Mouse (Mus musculus): ENCODE data around the gene Klk9. TPM values are rescaled to one million over a fixed set of nuclear protein-coding genes. Genes with fewer than 3 reads are reported as not detected.

Klk9 gene
- not detected in 2 replicates for polyA plus RNA-seq (2011; ENCODE audit: insufficient read length, low read depth, missing spikeins)

- Histone ChIP-seq H3K27ac (ENCODE audit: insufficient read depth, low read length) (no peak within 1 kb of the TSS), H3K4me1 (ENCODE audit: control insufficient read depth, insufficient read depth, low read length) (peaks cover 4% of the 10 kb centered on the region), H3K4me3 (ENCODE audit: insufficient read depth, low read length) (no peak within 1 kb of the TSS)
- TF ChIP-seq CTCF (IDR thresholded peaks at IDR 0.05; ENCODE audit: borderline replicate concordance, insufficient read depth, low read length) = no peak
- no peak for TF ChIP-seq POLR2A (IDR thresholded peaks at IDR 0.05; ENCODE audit: low read depth, low read length)
Measured at GRCm38 (mm10) chr7:43791591-43791990, at the start of gene Klk9. Klk9 (plus strand) TSS chr7:43791891.

GRCm38 (mm10) chr7:43747788-43748187 is 43.9 kb upstream of the Klk9 start:
- Histone ChIP-seq H3K27ac (ENCODE audit: insufficient read depth, low read length) (no peak overlapping the region), H3K4me1 (ENCODE audit: control insufficient read depth, insufficient read depth, low read length) (no peaks in the 10 kb centered on the region), H3K4me3 (ENCODE audit: insufficient read depth, low read length) (no peak overlapping the region)
- TF ChIP-seq POLR2A (IDR thresholded peaks at IDR 0.05; ENCODE audit: low read depth, low read length) (no peak), CTCF (IDR thresholded peaks at IDR 0.05; ENCODE audit: borderline replicate concordance, insufficient read depth, low read length) (no peak)

- Histone ChIP-seq H3K27ac (ENCODE audit: insufficient read depth, low read length) (no peak overlapping the region), H3K4me1 (ENCODE audit: control insufficient read depth, insufficient read depth, low read length) (no peaks in the 10 kb centered on the region), H3K4me3 (ENCODE audit: insufficient read depth, low read length) (no peak overlapping the region)
- TF ChIP-seq POLR2A (IDR thresholded peaks at IDR 0.05; ENCODE audit: low read depth, low read length) (no peak), CTCF (IDR thresholded peaks at IDR 0.05; ENCODE audit: borderline replicate concordance, insufficient read depth, low read length) (no peak)
Measured at GRCm38 (mm10) chr7:43752806-43753205, 38.9 kb upstream of the Klk9 start.

GRCm38 (mm10) chr7:43766484-43766883 is 25.2 kb upstream of the Klk9 start:
- Histone ChIP-seq H3K4me3 (ENCODE audit: insufficient read depth, low read length) (no peak overlapping the region), H3K27ac (ENCODE audit: insufficient read depth, low read length) (no peak overlapping the region), H3K4me1 (ENCODE audit: control insufficient read depth, insufficient read depth, low read length) (no peaks in the 10 kb centered on the region)
- TF ChIP-seq POLR2A (IDR thresholded peaks at IDR 0.05; ENCODE audit: low read depth, low read length) (no peak), CTCF (IDR thresholded peaks at IDR 0.05; ENCODE audit: borderline replicate concordance, insufficient read depth, low read length) (no peak)

- no peak within 1 kb of the TSS for H3K27ac ChIP-seq (ENCODE audit: insufficient read depth, low read length)
Measured at GRCm38 (mm10) chr7:43768597-43768996, 23.1 kb upstream of the Klk9 start, which contains the start of gene Klk12. Klk12 (plus strand) TSS chr7:43768897.

GRCm38 (mm10) chr7:43769636-43770035 is 22.1 kb upstream of the Klk9 start:
- Histone ChIP-seq H3K27ac (ENCODE audit: insufficient read depth, low read length) (no peak overlapping the region), H3K4me1 (ENCODE audit: control insufficient read depth, insufficient read depth, low read length) (no peaks in the 10 kb centered on the region), H3K4me3 (ENCODE audit: insufficient read depth, low read length) (no peak overlapping the region)
- TF ChIP-seq POLR2A (IDR thresholded peaks at IDR 0.05; ENCODE audit: low read depth, low read length) = no peak
- TF ChIP-seq CTCF (IDR thresholded peaks at IDR 0.05; ENCODE audit: borderline replicate concordance, insufficient read depth, low read length) = no peak

More at GRCm38 (mm10) chr7:43768597-43768996, 23.1 kb upstream of the Klk9 start, which contains the start of gene Klk12:
- Histone ChIP-seq H3K4me3 (ENCODE audit: insufficient read depth, low read length) (no peak within 1 kb of the TSS), H3K4me1 (ENCODE audit: control insufficient read depth, insufficient read depth, low read length) (no peaks in the 10 kb centered on the region)
- TF ChIP-seq POLR2A (IDR thresholded peaks at IDR 0.05; ENCODE audit: low read depth, low read length) (no peak), CTCF (IDR thresholded peaks at IDR 0.05; ENCODE audit: borderline replicate concordance, insufficient read depth, low read length) (no peak)

- no peaks in the 10 kb centered on the region for H3K4me1 ChIP-seq (ENCODE audit: control insufficient read depth, insufficient read depth, low read length)
- TF ChIP-seq POLR2A (IDR thresholded peaks at IDR 0.05; ENCODE audit: low read depth, low read length) = no peak
- no peak for TF ChIP-seq CTCF (IDR thresholded peaks at IDR 0.05; ENCODE audit: borderline replicate concordance, insufficient read depth, low read length)
- no peak overlapping the region for H3K4me3 ChIP-seq (ENCODE audit: insufficient read depth, low read length)
- H3K27ac ChIP-seq (ENCODE audit: insufficient read depth, low read length) = no peak overlapping the region
Measured at GRCm38 (mm10) chr7:43770701-43771100, 21.0 kb upstream of the Klk9 start.

GRCm38 (mm10) chr7:43771916-43772315 is 19.8 kb upstream of the Klk9 start:
- TF ChIP-seq POLR2A (IDR thresholded peaks at IDR 0.05; ENCODE audit: low read depth, low read length) (no peak), CTCF (IDR thresholded peaks at IDR 0.05; ENCODE audit: borderline replicate concordance, insufficient read depth, low read length) (no peak)
- no peak overlapping the region for H3K27ac ChIP-seq (ENCODE audit: insufficient read depth, low read length)
- no peak overlapping the region for H3K4me3 ChIP-seq (ENCODE audit: insufficient read depth, low read length)
- no peaks in the 10 kb centered on the region for H3K4me1 ChIP-seq (ENCODE audit: control insufficient read depth, insufficient read depth, low read length)

- Histone ChIP-seq H3K27ac (ENCODE audit: insufficient read depth, low read length) (no peak overlapping the region), H3K4me3 (ENCODE audit: insufficient read depth, low read length) (no peak overlapping the region), H3K4me1 (ENCODE audit: control insufficient read depth, insufficient read depth, low read length) (no peaks in the 10 kb centered on the region)
- TF ChIP-seq POLR2A (IDR thresholded peaks at IDR 0.05; ENCODE audit: low read depth, low read length) (no peak), CTCF (IDR thresholded peaks at IDR 0.05; ENCODE audit: borderline replicate concordance, insufficient read depth, low read length) (no peak)
Measured at GRCm38 (mm10) chr7:43772901-43773300, 18.8 kb upstream of the Klk9 start.

GRCm38 (mm10) chr7:43774364-43774763 is 17.3 kb upstream of the Klk9 start, which contains the start of gene Klk11:
Klk11 (plus strand) TSS chr7:43774604.
- Histone ChIP-seq H3K27ac (ENCODE audit: insufficient read depth, low read length) (no peak within 1 kb of the TSS), H3K4me3 (ENCODE audit: insufficient read depth, low read length) (no peak within 1 kb of the TSS), H3K4me1 (ENCODE audit: control insufficient read depth, insufficient read depth, low read length) (no peaks in the 10 kb centered on the region)
- no peak for TF ChIP-seq POLR2A (IDR thresholded peaks at IDR 0.05; ENCODE audit: low read depth, low read length)
- TF ChIP-seq CTCF (IDR thresholded peaks at IDR 0.05; ENCODE audit: borderline replicate concordance, insufficient read depth, low read length) = no peak
